Mouse (Mus musculus) liver, embryonic 14.5 days (tissue): Measurements from ENCODE around the gene Prdx5.

Experiments used
- CTCF ChIP-seq: IDR thresholded peaks from 2 replicates; pipeline ENCODE4 v1.5.1; 2016; ENCODE audit warnings: antibody characterized with exemption, low read depth, control low read depth
- EP300 ChIP-seq: IDR thresholded peaks from 2 replicates; pipeline ENCODE4 v1.6.1; 2016; ENCODE audit warnings: antibody characterized with exemption, low read depth

- TF ChIP-seq CTCF (no peak), EP300 (no peak)
Observed at GRCm38 (mm10) chr19:6942764-6943163, 32.9 kb upstream of the Prdx5 start.
